In genomic region chrX:52613328-52614030, GRCm38 (mm10) we compare ENCODE assay signal across 8 mouse cellular contexts. TPM values are rescaled to one million over a fixed set of nuclear protein-coding genes. Genes with fewer than 3 reads are reported as not detected.
DNase-seq lines count a peak whose midpoint lies in the region; ATAC-seq and TF ChIP-seq lines count a peak whose summit lies in the region.

Gpc3 (minus strand) TSS chrX:52613950.

- peak; percentile 92 for ATAC-seq in hindbrain, embryonic 13.5 days (ENCODE audit: low FRiP score)
- ATAC-seq in limb, embryonic 15.5 days (ENCODE audit: insufficient number of reproducible peaks, low FRiP score, low TSS enrichment, low read depth) = peak; percentile 92
- ATAC-seq in midbrain, embryonic 15.5 days (replicated peaks) = peak; percentile 85
- ATAC-seq in inflammation-experienced regulatory T-cells, adult 6 months = no peak

- peak within 1 kb of the TSS; percentile 53 for H3K9ac ChIP-seq in hindbrain, embryonic 13.5 days
- peak within 1 kb of the TSS; percentile 37 for H3K9ac ChIP-seq in limb, embryonic 15.5 days
- peak within 1 kb of the TSS; percentile 17 for H3K9ac ChIP-seq in midbrain, embryonic 15.5 days

- H3K27ac ChIP-seq in hindbrain, embryonic 13.5 days = 0 out of 2 replicates have a peak within 1 kb of the TSS, but pooled peaks have one; percentile 12
- H3K27ac ChIP-seq in limb, embryonic 15.5 days = peak within 1 kb of the TSS; percentile 88
- H3K27ac ChIP-seq in midbrain, embryonic 15.5 days = no peak within 1 kb of the TSS

- TF ChIP-seq CTCF in E14TG2a.4 (conservative IDR thresholded peaks at IDR 0.05; ENCODE audit: low read length) = no peak

- WGBS in hindbrain, embryonic 13.5 days = 22% methylated on average over 40 of the region's 48 CpGs
- WGBS in limb, embryonic 15.5 days = 25% methylated on average over 47 of the region's 48 CpGs
- 15% methylated on average over 48 of the region's 48 CpGs for whole genome bisulfite sequencing in midbrain, embryonic 15.5 days

- H3K9me3 ChIP-seq in E14TG2a.4 (ENCODE audit: low read length) = no peaks in the 10 kb centered on the region
- H3K9me3 ChIP-seq in hindbrain, embryonic 13.5 days = no peaks in the 10 kb centered on the region
- H3K9me3 ChIP-seq in limb, embryonic 15.5 days = no peaks in the 10 kb centered on the region
- no peaks in the 10 kb centered on the region for H3K9me3 ChIP-seq in midbrain, embryonic 15.5 days

- H3K4me1 ChIP-seq in E14TG2a.4 (replicated peaks; ENCODE audit: low read depth, low read length) = peaks cover 23% of the 10 kb centered on the region
- H3K4me1 ChIP-seq in hindbrain, embryonic 13.5 days (replicated peaks) = peaks cover 15% of the 10 kb centered on the region; the same call in 1 of the 2 replicates
- H3K4me1 ChIP-seq in limb, embryonic 15.5 days = peaks cover 8% of the 10 kb centered on the region; the same call in 1 of the 2 replicates
- H3K4me1 ChIP-seq in midbrain, embryonic 15.5 days = peaks cover 6% of the 10 kb centered on the region; the same call in 1 of the 2 replicates

- H3K4me3 ChIP-seq in E14TG2a.4 (replicated peaks; ENCODE audit: low read length) = peak within 1 kb of the TSS; percentile 81
- peak within 1 kb of the TSS; percentile 48 for H3K4me3 ChIP-seq in hindbrain, embryonic 13.5 days
- peak within 1 kb of the TSS; percentile 56 for H3K4me3 ChIP-seq in limb, embryonic 15.5 days
- peak within 1 kb of the TSS; percentile 53 for H3K4me3 ChIP-seq in midbrain, embryonic 15.5 days

- H3K36me3 ChIP-seq in E14TG2a.4 (ENCODE audit: insufficient read depth, low read length) = no peaks in the 10 kb centered on the region
- H3K36me3 ChIP-seq in hindbrain, embryonic 13.5 days = no peaks in the 10 kb centered on the region
- H3K36me3 ChIP-seq in limb, embryonic 15.5 days = no peaks in the 10 kb centered on the region
- no peaks in the 10 kb centered on the region for H3K36me3 ChIP-seq in midbrain, embryonic 15.5 days (replicated peaks)

- peak; percentile 82 for DNase-seq in adrenal gland, postnatal 10 days
- DNase-seq in frontal cortex, postnatal 36 days (ENCODE audit: low spot score in 2 of 2) = peak; percentile 13 to 43
- peak; percentile 4 for DNase-seq in testis, postnatal 14 days (ENCODE audit: low spot score)

- H3K4me2 ChIP-seq in hindbrain, embryonic 13.5 days = peak within 1 kb of the TSS; percentile 77
- peak within 1 kb of the TSS; percentile 56 for H3K4me2 ChIP-seq in limb, embryonic 15.5 days
- peak within 1 kb of the TSS; percentile 91 for H3K4me2 ChIP-seq in midbrain, embryonic 15.5 days

- no peaks in the 10 kb centered on the region for H3K27me3 ChIP-seq in E14TG2a.4 (ENCODE audit: insufficient read depth, low read length)
- H3K27me3 ChIP-seq in hindbrain, embryonic 13.5 days = peaks cover 21% of the 10 kb centered on the region; the same call in 1 of the 2 replicates
- H3K27me3 ChIP-seq in limb, embryonic 15.5 days = peaks cover 9% of the 10 kb centered on the region; the same call in 1 of the 2 replicates
- 0 out of 2 replicates have a peak, but pooled peaks cover 10% of the 10 kb centered on the region for H3K27me3 ChIP-seq in midbrain, embryonic 15.5 days (replicated peaks)

RNA-seq across cellular contexts. Expression of gene Gpc3, which starts in this region (rescaled TPM):
- total RNA-seq in adrenal gland, postnatal 10 days (2021) = 100 to 1,000 TPM in 1 of 2 experiments, 10 to 100 TPM in 1; 96.6 to 113 TPM
- polyA plus RNA-seq in hindbrain, embryonic 13.5 days (2015; fragmentation: Nextera tagmentation; extraction: Ambion mirVana) = 109 and 110 TPM in 2 replicates
- polyA plus RNA-seq in limb, embryonic 15.5 days (2015; fragmentation: Nextera tagmentation; extraction: Ambion mirVana) = 744 and 768 TPM in 2 replicates
- polyA plus RNA-seq in midbrain, embryonic 15.5 days (2015; fragmentation: Nextera tagmentation; extraction: Ambion mirVana) = 60.1 and 66.2 TPM in 2 replicates
- not detected for polyA plus RNA-seq in inflammation-experienced regulatory T-cells, adult 6 months (2017; shearing (Covaris generic))

Comparison
In these comparisons a context has a peak if more than half of its experiments do, and no peak if none do; other contexts are left out.
1. RNA of gene Gpc3 (polyA plus RNA-seq): 744 to 768 TPM in limb, embryonic 15.5 days, 109 to 110 TPM in hindbrain, embryonic 13.5 days and 60.1 to 66.2 TPM in midbrain, embryonic 15.5 days; not detected in inflammation-experienced regulatory T-cells, adult 6 months; every median in the first group is over 10 times any median in the second.
2. DNase-seq: peak in every context shown above with its lines; median percentile 82 in adrenal gland, postnatal 10 days; 28 in frontal cortex, postnatal 36 days; 4 in testis, postnatal 14 days.
3. Peak in every context shown above with its lines, with median percentiles within 50 percentile points of each other: H3K4me3 ChIP-seq, H3K4me2 ChIP-seq and H3K9ac ChIP-seq.